Mouse (Mus musculus) adrenal gland, adult 18-20 months (tissue): ENCODE measurements around the gene Epha7. TPM values are rescaled to one million over a fixed set of nuclear protein-coding genes. Genes with fewer than 3 reads are reported as not detected.

Experiments
- DNase-seq, 2 experiments: peaks; one replicate each; pipeline ENCODE4 v3.0.0; 2021 to 2022; ENCODE audit warnings: low spot score in 2 of 2
- total RNA-seq, 2 experiments: library from RNA; stranded (reverse); gene quantifications; 1 replicate in 1 of 2; 2 replicates in 1 of 2; pipeline ENCODE4 v1.2.3; 2021

Epha7 gene
- total RNA-seq, 2 experiments from 2014 or later = 1.6 to 2.3 TPM

DNA sequence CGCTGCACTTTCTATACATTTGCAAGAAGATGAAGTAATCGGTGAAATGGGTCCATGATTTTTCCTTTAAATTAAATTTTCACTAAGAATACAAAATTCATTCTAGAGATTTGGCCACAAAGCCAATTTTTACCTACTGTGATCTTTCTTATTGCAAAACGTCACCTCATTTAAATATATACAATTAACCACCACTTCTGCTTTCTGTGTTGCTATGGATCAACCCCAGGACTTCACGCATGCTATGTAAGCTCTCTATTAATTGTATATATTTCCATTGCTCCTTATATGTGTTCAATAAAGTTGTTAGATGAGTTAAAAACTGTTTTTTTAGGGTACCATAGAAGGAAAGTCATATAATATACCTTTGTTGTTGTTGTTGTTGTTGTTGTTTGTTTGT lies 86.4 kb downstream of the Epha7 start:
- DNase-seq = no peak

DNA sequence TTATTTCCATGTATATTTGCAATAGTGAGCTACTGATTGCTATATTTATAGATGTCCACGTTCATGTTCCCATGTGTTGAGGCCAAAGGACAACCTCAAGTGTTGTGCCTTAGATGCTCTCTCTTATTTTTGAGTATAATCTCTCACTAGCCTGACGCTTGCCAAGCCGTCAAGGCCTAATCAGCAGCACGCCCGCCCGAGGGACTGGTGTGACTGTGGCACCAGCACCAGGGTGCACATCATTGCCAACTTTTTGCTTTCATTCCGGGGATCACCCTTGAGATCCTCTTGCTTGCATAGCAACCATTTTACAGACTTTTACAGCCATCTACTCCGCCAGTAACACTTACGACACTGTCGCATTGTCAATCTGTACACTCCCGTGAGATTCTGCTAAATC lies 86.9 kb downstream of the Epha7 start:
- no peak for DNase-seq

DNA sequence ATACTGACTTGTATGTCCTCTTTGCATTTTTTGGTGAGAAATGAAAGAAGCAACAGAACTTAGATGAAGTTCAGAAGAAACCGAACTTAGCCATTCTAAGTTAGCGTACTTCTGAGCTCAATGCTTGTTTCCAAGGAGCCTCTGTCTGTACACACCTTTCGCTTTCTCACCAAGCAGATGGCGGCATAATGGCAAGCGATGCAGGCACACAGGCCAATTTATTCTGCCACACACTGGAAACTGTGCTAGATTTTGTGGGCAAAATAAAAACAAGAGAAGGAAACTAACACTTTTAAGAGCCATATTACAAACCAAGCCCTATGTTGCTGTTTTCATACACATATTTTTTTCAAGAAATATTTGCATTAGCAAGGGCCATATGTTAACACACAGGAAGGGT lies 88.6 kb downstream of the Epha7 start:
- no peak for DNase-seq

DNA sequence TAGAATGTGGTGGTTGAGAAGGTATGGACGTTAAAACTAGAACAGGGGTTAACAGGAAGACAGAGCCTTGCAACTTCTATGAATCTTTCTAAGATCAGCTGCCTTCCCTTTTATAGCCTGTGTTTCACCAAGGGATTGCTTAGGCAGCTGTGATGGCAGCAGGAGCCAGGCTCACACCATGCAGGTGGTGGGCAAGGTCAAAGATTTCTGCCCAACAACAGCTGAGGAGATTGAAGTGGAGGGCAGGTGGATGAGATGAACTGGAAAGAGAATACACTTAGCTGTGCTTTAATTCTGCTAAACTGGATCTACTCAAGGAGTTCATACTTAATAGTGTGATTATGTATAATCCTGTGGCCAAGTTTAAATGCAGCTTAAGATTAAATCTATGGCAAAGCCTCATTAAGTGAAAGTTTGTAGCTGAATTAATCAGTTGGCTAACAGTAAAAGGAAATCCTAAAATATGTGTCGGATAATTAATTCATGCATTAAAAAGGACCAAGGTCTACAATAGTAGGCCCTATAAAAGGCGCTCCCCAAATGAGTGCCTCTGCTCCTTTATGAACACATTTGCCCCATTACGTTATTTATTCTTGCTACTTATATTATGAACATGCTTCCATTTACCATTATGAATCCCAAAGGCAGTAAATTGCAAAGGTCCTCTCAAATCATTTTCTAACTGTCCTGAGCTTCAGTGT lies 89.2 kb downstream of the Epha7 start:
- no peak for DNase-seq

DNA sequence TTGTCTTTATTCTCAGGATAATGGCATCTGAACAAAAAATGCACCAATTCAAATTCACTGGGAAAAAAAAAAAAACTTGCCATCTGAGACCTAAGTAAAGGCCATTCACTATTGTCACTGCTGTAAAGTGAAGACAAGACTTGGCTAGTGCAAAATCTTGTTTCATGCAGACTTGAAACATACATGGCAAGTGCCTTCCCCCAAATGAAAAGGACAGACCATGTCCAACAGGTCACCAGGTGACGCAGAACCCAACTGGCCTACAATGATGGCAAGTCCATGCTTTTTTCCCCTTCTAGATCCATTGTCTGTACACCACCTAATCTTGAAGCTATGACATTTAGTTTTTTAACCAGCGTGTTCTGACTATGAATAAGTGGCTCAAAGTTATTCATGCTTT lies 94.1 kb downstream of the Epha7 start:
- DNase-seq = no peak

DNA sequence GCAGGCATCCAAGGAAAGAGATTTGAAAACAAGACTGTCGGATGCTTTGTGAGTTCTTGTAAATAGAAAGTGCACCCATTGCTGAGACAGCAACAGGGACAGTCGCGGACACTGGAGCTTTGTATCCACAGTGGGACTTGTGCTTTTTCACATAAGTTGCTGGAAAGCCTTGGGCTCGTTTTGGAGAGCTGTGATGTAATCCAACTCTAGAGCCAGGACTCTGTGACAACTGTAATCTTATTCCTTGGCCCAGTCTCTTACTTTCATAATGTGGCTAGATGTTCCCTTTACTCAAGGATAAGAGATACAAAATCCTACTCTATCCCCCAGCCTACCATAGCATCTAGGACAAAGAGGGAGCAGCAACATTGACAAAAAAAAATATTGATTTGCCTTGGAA lies 97.2 kb downstream of the Epha7 start:
- no peak for DNase-seq

DNA sequence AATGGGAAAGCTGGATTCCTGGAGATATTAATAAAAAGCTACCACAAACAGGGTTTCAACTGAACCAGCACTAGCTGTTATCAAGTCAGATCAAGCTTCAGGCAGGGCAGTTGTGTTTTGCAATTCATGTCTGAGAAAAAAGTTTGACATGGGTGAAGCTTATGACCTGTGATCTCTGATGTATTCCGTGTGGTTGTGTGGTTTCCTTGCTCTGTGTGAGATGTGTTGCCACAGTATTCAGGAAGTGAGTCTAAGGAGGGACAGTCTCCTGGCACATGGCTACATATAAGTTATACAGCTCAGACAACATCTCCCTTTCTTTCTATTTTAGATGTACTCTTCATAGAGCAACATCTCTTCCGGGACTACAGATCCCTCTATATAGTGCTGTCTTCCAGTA lies 99.1 kb downstream of the Epha7 start:
- no peak for DNase-seq

DNA sequence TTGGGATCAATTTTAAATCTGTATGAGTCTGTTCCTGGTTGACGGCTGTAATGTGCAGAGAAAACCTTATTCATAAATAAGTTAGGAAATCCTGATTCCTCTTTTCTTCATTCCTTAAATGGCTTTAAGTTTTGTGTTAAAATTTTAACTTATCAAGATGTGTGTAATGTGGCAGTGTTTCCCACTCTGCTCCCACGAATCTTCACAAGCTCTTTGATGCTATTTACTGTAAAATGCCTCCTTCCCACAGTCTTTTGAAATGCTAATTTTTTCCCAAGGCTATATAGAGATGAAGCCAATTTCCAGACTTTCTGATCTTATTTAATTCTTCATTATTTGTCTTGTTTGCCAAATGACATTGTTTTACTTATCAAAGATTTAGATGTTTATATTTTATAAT lies 100.7 kb downstream of the Epha7 start:
- no peak for DNase-seq

DNA sequence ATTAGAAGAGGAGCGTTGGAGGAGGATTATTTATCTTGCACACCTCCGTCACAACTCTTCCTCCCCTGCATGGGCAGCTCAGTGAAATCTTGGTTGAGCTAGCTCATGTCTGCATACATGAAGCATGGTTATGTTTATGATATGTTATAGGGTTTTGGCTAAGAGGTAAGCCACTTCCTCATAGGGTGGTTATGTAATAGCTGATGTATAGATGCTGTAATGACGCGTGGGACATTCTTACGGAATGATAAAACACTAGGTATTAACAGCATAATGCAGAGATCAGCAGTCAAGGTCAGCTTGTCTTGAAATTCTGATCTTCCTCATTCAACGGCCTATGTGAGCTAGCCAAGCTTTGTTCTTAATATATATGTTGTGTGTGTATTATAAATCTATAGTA lies 107.7 kb downstream of the Epha7 start:
- no peak for DNase-seq

DNA sequence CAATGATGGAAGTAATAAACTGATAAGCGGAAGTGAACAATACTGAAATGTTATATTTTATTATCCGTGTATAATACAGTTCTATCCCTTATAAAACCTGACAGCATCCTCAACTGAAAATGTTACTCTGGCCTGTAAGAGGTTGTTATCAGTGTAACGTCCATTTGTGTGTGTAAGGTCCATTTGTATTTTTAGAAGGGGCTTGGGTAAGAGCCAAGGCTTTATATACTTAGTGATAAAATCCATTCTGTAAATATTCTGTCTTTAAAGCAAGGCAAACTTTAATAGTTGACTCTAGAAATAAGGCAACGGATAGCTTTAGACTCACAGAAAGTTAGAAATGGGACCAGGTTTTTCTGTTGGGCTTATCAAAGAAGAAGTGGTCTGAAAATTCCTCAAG lies 113.1 kb downstream of the Epha7 start:
- no peak for DNase-seq

DNA sequence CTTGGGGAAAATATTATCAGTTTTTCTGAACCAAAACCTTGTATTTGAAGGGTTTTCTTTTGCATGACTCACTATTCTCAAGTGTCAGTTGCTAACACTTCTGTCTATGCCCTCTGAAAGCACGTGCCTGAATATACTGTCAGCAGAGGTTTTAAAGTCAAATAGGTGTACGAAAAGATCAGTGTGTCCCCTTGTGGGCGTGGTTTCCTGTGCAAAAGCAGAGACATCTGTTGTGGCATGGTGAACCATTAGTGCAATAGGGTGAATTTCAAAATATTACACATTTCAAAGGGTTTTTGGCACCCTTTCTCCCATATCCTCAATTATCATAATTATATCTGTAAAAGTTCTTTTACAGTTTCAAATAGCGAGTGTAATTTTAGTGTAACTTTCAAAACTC lies 120.5 kb downstream of the Epha7 start:
- DNase-seq = no peak

DNA sequence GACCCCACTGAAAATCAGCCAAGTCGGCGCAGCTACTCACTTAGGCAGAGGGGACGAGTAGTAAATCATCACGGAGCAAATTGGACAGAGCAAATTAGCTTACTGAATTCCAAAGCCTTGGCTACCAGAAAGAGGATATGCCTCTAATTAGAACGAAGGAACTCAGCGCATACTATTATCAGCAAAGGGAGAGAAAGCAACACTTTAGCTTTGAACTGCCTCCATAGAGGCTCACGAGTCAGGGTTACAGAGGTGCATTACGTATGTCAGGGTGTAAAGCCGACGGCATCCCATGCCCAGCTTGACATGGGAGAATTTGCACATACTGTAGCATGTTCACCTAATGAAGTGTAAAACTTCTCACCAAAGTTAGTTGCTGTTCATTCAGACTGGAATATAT lies 121.9 kb downstream of the Epha7 start:
- no peak for DNase-seq

DNA sequence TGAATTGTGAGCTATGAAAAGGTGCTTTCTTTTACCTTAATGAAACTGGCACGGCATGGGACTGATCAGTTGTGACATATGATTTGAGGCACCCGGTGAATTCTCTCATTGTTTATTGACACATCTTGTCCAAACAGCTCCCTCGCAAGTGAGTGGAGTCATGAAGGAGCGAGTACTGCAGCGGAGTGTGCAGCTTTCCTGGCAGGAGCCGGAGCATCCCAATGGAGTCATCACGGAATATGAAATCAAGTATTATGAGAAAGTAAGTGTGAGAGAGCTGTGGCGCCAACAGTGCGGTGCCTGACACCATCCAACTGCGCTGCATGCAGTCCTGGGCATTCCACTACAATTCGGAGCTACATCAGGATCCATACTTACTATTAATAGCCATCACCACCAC lies 122.6 kb downstream of the Epha7 start:
- no peak for DNase-seq

DNA sequence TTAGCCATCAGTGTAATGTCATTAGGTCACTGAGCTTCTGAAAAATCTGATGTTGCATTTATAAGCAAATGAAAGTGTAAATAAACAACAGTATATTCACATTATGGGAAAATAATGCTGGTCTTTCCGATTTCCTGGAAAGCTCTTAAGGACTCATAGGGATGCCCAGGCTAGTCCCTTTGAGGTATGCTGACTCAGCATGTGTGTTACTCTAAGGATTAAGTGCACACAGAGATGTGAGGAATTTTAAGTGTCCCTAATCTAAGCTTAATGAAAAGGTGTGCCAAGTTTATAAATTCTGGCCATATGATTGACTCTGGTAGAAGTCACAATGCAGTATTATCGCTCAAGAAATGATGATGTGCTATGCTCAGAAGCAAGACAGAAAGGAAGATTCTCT lies 127.8 kb downstream of the Epha7 start:
- no peak for DNase-seq

DNA sequence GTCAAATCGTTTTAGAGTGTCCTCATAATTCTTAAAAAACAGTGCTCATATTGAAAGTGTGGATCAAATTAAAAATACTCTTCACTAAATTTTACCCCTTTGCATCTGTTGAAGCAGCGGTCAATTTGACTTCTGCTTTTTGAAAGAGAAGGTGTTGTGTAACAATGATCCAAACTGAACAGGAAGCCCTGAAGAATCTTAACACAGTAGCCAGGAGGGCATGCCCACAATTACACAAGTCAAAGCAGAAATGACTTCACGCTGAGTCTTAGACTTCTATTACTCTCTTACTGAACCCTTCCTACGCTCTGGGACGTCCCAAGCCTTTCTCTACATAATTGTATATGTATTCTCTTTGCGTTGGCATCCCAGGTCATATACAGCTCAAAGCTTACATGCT lies 131.3 kb downstream of the Epha7 start:
- no peak for DNase-seq

DNA sequence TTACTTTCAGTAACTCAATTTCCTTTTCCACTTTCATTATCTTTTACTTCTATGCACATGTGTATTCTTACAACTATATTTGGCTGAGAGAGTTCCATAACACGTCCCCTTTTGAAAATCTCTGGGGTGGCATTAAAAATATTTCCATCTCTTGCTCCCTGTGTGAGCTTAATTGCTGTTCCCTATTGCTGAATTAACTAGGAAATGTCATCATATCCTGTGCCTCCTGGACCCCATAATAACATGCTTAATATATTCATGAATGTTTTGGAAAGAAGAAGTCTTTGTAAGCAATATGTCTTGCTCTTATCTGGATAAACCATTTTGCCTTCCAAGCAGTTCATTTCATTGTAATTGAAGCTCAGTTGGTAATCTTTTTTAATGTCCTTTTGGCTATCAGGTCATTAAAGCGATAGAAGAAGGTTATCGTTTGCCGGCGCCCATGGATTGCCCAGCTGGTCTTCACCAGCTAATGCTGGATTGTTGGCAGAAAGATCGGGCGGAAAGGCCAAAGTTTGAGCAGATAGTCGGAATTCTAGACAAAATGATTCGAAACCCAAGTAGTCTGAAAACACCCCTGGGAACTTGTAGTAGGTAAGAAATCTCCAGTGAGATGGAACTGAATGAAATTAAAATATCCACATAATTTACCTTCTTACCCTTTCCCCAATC lies 148.1 kb downstream of the Epha7 start:
- DNase-seq = no peak

DNA sequence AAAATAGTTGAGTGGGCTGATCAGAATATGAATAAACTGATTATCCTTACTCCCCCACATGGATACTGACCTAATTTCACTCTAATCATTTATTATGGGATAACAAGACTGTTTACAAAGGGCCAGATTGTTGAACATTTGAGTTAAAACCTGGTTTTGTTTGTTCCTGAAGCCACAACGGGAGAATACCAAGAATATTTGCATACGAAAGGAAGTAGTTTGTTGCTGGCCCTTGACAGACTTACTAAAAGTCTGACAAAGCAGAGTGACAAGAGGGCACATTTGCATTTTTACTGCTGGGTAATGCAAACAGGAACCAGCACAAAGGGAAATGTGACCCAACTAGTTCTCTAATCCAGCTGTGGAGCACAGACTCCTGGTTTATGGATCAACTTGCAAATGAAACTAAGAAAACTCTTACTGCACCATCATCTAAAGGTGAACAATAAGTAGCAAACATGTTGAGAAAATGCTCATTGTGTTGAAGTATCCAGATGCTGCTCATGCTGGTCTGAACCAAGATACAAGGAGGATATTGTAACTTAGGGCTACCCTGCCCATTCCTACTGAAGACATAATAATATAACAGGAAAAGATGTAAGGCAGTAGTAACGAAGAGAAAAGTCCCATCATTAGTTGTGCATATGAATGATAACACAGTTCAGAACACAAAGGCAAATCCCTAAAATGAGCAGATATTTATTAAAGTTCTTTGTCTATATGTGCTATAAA lies 154.8 kb downstream of the Epha7 start:
- DNase-seq = no peak

DNA sequence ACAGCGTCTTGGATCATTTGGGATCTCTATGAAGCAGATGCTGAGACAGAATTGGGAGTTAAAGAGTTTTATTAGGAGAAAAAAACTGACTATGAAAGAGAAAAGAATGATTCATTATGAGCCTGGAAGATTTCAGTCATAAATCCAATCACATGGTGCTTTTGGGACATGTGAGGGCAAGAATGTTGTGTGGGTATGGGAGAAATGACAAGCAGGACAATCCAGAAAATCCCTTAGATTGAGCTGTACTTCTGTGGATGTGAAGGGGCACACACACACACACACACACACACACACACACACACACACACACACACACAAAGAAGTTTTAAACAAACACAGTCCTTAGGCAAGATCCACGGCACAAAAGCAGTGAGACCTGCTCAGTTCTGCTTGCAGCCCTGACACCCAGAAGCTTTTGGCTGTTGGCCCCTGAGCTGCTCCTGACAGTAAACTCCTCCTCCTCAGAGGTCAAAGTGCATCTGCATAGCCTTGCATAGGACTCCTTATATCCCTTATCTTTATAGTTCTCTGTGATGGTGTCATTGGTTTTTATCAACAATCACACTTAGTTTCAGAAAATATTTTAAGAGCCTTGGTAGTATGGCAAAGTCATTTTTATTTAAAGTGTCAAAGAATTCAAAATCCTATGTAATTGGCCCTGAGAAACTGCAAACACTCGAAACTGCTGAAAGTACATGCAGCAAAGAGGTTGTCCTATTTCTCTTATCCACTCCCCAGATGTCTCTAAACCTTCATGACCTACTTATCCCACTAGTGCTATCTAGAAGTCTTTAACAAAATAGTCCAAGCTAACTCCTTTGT lies 185.7 kb downstream of the Epha7 start:
- DNase-seq = no peak

DNA sequence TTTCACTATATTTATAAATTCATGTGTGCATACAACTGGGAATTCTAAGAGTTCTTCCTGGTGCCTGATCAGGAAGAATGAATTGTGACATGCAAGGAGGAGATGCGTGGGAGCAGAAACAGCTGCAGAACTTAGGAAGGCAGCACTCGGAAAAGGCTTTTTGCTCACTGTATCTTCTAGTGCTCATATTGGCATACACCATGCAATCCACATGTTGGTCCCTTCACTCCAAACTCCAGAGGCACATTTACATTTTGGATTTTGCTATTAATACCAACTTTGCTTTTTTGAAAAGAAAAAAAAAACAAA lies 186.3 kb downstream of the Epha7 start:
- no peak for DNase-seq

DNA sequence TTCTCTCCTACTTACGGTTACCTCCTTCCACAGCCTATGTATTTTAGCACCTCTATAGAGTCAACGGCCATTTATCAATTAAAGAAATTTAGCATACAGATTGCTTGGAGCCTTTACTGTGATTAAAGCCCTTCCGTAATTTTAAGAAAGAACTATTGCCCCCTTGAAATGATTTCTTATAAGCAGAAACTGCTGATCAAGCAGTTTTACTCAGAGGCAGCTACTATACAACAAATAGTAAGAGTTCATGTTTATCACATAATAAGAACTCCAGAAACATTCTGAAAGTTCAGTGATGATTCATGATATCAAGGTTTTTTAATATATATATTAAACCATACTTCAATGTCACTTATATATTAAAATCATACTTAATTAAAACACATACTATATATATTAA lies 197.4 kb downstream of the Epha7 start:
- DNase-seq = no peak
